Mouse (Mus musculus): ENCODE data around the gene Gm45021. TPM values are rescaled to one million over a fixed set of nuclear protein-coding genes. Genes with fewer than 3 reads are reported as not detected.

Gm45021 gene
- polyA plus RNA-seq, 1 experiment, result not detected

DNA sequence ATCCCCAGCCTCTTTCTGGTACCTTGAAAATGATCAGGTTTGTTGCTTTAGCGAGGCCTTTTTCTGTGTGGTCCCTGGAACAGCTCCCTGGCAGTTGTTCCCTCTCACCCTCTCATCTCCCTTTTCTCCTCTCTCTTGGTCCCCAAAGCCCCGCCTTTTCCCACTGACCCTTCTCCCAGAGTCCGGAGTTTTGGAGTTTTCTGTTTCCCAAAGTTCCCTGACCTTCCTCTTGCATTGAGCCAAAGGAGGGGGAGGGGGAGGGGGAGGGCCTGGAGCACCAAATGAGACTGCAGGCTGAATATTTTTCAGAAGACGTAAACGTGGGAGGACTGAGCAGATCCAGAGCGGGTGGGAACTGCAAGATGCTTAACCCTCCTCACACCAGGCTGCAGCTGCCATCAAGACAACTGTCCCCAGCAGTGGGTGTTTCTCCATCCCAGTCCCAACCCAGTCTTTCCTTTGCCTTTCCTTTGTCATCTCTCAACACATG lies 16.8 kb upstream of the Gm45021 start, which contains the start of gene Rarres2:
Rarres2 (minus strand) TSS at position 218 of the 490 bp plus-strand sequence.
- no peak for DNase-seq (ENCODE audit: low read depth)

DNA sequence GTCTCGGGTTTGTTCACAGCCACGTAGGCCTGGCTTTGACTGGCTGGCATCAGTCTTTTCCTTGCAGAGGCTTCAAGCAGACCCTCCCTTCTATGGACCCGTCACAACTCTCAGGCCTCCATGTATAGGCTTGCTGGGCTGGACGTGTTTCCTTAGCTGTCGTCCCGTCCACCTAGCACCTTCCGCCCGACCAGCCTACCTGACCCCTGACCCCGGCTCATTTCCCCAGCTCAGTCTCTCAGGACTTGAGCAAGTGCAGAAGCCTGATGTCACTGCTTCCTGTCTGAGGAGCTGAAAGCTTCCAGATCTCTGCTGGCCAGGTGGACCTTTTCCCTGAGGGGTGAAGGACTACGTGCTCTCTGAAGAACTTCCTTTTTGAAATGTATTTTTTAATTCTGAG lies 16.1 kb upstream of the Gm45021 start:
- no peak for DNase-seq (ENCODE audit: low read depth)

DNA sequence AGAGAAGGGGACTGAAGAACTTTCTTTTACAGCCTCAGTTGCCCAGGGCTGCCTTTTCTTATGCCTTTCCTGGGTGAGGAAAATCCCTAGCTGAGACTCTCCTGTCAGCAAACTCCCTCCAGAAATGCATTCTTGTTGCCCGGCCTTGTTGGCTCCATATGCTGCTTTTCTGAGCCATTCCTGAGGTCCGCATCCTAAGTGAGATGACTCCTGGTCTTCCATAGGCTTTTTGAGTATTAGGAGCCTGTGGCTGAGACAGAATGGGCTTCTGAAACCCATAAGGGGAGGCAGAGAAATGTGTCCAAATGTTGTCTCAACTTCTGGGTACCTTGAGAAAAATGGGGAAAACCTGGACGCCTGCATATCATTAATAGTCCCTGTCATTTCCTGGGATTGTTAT lies 15.4 kb upstream of the Gm45021 start:
- DNase-seq (ENCODE audit: low read depth), result no peak

DNA sequence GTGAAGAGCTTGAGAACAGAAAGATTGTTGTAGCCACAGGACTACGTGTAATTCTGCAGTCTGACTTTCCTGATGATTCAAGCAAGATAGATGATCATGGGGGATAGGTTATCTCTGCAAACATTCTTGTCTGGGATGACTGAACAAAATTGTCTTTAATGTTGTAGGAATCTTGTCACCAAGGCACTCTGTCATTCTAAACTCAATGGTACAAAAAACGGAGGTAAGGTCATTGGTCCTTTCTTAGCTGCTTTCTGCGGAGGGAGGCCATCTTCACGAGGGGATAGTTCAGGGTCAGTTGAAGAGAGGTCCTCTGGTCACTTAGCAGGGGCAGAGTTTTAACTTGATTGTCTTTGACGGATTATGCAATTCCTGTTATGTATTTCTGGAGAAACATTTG lies 10.7 kb upstream of the Gm45021 start:
- no peak for DNase-seq (ENCODE audit: low read depth)

DNA sequence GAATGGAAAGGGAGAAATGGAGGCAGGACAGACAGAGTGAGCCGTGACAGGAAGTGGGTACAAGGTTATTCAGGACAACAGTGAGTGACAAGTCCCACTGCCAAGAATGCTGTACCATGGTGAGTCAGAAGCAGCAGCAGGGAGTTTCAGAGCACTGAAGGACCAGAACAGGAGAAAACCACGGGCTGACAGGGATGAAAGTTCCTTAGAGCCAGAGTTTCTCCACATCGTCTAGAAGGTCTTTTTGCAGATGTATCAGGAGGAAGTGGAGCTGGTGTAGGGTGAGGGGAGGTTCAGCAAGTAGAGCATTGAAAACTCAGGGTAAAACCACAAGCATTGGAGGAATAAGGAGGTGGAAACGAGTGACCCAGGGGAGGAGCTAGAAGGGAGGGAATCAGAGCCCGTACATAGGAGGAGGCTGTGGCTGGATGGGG lies 10.2 kb upstream of the Gm45021 start:
- DNase-seq (ENCODE audit: low read depth), result no peak

DNA sequence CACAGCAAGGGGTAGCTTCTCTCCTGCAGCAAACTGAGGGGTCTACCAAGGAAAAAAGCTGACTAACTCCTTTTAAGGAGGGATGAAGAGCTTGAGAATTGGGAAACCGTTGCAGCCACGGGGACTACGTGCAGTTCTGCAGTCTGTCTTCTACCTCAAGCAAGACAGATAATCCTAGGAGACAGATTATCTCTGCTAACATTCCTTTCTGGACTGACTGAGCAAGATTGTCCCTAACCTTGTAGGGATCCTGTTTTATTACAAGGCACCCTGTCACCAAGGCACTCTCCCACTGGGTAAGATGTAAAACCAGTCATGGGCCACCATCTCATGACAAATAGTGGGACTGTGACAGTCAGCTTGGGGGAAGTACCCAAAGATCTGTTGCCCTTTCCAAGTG lies 8.2 kb upstream of the Gm45021 start:
- DNase-seq (ENCODE audit: low read depth), result no peak

DNA sequence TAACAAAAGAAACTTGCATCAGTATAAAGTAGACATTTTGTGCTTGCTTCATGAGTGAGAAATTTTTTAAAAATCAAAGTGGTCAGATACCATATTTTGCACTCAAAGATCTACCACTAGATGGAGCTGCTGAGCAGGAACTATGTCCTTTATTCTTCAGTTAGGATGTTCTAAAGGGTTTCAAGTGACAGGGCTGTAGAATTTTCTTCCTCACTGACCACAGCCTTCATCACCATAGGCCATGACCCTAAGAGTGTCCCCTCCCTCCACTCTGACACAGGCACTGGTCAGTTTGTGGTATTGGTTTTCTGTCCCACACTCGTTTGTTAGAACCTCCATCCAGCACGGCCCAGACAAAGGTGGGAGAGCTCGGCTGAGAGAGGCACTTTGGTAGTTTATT lies 7.4 kb upstream of the Gm45021 start:
- DNase-seq (ENCODE audit: low read depth), result no peak

DNA sequence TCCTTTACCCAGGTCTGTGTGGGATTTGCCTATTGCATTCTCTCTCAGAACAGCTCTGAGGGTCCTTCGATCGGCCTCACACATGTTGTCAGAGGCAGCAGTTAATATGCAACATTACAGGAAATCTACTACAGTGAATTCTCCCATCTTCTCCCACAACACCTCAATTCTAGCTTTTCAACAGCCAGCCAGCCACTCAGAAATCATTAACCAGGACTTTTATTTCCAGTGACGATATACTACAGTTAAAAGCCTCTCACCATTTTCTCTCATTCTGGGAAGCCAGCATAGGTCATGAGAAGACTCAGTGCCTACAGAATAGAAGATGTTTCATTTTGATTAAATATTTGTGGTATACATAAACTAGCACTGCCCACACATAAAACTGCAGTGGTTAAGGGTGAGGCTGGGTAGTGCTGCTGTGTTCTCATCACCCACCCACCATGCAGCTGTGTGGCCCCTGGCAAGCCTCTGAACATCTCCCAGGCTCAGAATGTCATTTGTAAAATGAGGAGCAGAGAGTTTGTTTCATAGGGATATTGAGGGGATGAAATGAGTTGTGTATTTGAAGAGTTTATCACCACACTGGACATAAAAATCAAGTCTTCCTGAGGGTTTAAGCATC lies 1.9 kb downstream of the Gm45021 start:
- no peak for DNase-seq (ENCODE audit: low read depth)

GRCm38 (mm10) chr6:48591871-48592270 lies 2.5 kb downstream of the Gm45021 start:
- DNase-seq (ENCODE audit: low read depth), result no peak

GRCm38 (mm10) chr6:48593158-48594042 lies 4.0 kb downstream of the Gm45021 start, which contains the start of the genes Repin1 and Gm44965:
Gene Repin1, plus strand, starts transcription at chr6:48593883.
Gene Gm44965, plus strand, starts transcription at chr6:48593941.
- no peak for DNase-seq (ENCODE audit: low read depth)

DNA sequence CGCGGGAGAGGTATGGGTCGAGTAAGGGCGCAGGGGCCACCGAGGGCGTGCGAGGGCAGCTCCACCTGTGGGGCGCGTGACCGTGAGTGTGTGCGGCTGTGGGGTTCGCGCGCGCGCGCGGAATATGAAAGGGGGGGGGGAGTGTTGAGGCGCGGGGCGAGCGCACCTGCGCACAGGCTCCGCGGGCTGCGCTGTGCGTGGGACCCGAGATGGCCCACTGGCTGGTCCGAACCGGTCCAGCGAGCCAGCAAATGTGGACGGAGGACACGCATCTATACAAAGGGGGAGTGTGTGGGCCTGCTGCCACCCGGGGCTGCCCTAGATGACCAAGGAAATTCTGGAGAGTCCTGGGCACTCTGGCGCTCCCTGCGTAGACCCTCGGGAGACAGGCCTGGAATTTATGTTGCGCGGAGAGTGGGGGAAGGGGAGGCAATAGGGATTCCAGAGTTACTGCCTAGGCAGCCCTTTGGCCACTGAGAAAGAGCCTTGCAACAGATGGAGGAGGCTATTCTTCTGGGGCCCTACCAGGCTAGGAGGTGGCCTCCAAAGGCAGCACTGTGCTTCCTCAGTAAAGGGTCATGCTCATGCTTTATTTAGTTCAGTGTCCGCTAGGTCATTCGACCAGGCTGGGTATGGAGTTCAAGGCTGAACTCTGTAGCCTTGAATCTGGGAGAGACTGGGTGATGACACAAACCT lies 4.8 kb downstream of the Gm45021 start:
- no peak for DNase-seq (ENCODE audit: low read depth)

DNA sequence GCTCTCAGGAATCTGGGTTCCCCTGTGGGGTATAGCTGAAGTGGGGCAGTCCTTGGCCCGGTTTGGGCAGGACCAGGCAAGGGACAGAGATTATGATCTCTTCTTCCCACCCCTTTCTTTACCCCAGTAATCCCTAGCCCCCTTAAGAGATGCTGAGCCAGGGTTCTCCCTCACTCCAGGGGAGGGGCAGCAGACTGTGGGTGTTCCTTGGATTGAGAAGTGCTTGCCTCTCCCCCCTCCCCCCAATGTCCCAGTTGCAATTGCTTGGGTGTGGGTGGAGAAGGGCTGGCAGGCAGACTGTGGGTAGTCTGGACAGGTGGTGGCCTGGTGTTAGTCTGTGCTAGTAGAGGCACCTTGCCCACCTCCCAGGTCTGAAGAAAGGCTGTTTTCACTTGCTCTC lies 5.9 kb downstream of the Gm45021 start:
- DNase-seq (ENCODE audit: low read depth), result no peak

DNA sequence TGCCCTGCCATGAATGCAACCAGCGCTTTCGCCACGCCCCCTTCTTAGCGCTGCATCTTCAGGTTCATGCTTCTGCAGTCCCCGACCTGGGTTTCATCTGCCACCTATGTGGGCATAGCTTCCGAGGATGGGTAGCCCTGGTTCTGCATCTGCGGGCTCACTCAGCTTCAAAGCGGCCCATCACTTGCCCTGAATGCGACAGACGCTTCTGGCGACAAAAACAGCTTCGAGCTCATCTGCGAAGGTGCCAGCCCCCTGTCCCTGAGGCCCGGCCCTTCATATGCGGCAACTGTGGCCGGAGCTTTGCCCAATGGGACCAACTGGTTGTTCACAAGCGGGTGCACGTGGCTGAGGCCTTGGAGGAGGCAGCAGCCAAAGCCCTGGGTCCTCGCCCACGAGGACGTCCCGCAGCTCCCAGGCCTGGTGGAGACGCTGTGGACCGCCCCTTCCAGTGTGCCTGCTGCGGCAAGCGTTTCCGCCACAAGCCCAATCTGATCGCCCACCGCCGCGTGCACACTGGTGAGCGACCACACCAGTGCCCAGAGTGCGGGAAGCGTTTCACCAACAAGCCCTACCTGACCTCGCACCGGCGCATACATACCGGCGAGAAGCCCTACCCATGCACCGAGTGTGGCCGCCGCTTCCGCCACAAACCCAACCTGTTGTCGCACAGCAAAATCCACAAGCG lies 7.3 kb downstream of the Gm45021 start:
- no peak for DNase-seq (ENCODE audit: low read depth)

DNA sequence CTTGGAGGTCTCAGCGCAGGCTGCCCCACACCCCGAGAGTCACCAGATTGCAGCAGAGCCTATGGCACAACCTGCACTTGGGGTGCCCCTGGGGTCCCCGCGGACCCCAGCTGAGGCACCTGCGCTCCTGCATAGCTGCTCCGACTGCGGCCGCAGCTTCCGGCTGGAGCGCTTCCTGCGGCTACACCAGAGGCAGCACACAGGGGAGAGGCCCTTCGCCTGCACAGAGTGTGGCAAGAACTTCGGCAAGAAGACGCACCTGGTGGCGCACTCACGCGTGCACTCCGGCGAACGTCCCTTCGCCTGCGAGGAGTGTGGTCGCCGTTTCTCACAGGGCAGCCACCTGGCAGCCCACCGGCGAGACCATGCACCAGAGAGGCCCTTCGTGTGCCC lies 7.8 kb downstream of the Gm45021 start:
- DNase-seq (ENCODE audit: low read depth), result no peak

GRCm38 (mm10) chr6:48600594-48600993 lies 11.2 kb downstream of the Gm45021 start:
- no peak for DNase-seq (ENCODE audit: low read depth)

DNA sequence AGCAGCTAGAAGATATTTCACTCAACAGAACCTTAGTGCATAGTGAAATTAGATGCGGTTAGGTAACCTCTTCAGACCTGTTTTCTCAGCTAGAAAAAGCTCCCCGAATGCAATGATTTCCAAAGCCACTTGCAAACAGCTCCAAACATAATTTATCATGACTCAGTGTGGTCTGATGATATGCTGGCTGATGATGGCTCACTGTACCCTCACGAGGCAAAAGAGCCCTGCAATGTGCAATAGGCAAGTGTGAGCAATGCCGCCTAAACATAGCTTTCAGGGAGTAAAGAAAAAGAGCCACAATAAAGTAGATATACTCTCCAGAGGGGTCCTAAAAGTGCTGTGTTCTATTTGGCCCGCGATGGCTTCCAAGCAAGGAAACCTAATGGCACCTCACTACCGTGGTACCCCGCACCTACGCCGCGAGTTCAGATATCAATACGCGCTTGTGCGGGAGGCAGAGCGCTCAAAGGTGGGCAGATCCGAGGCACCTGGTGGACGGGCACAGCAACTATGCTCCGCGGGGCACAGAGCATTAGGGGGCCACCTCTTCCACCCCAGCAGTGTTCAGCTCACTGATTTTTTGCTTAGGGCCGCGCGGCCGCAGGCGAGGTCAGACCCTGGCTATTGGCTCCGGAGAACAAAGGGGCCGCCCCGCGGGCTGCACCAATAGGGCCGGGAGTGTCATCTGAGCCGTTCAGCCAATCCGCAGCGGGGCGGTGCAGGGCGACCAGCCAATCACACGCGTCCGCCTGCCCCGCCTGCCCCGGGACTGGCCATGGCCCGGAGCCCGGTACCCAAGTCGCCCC lies 12.1 kb downstream of the Gm45021 start, which contains the start of gene Zfp775:
Zfp775 (plus strand) TSS at position 793 of the 809 bp plus-strand sequence.
- no peak for DNase-seq (ENCODE audit: low read depth)

GRCm38 (mm10) chr6:48602080-48602741 lies 12.8 kb downstream of the Gm45021 start:
- DNase-seq (ENCODE audit: low read depth), result no peak

DNA sequence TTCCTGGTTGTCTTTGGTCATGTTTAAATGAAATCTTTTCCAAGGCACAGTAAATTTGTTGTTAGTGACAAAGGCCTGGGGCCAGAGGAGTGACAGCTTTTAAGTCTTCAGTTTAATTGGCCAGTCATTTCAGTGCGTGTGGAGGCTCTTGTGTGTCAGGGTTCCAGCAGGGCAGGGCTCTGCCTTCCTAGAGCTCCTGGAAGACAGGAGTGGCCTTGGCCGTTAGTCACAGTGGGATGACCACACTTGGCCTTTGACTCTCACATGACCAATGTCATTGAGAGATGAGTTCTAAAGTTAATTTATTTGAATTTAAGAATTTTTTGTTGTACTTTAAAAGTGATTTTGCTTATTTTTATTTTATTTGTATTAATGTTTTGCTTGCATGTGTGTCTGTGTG lies 18.7 kb downstream of the Gm45021 start:
- DNase-seq (ENCODE audit: low read depth), result no peak

DNA sequence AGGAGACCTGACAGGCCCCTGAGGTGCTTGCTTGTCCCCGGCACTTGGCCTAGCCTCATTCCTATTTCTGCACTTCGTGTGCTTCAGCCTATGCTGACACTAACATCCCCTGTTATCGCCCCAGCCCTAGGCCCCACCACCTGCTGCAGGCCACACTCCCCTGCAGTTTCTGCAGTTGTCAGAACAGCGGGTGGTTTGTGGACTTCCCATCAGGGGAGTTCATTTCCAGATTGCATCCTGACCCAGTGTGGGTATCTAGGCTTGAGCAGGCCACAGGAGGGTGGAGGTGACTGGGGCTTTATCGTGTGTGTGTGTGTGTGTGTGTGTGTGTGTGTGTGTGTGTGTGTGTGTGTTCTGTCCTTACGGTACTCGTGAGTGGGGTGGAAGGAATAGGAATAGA lies 20.1 kb downstream of the Gm45021 start:
- no peak for DNase-seq (ENCODE audit: low read depth)

GRCm38 (mm10) chr6:48610657-48611056 lies 21.2 kb downstream of the Gm45021 start:
- no peak for DNase-seq (ENCODE audit: low read depth)
